29 mouse cellular contexts compared by ENCODE assay signal in the genomic region with DNA sequence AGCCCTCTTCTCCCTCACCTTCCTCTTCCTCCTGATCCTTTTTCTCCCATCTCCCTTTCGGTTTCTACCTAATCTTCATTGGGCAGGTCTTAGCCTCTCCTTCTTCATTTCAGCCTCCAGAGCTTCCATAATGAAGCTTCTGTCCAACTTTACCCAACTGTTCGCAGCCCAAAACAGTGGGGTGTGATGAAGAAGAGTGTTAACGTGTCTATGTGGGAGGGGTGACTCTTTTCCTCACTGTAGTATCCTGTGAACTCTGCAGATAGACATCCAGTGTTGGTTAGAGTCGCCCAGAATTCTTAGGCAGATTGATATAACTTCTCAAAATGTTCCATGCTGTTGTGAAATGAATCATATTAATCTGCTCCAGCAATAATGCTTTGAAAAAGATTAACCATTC.
"Had no signal": no experiment of that assay in that cellular context is flagged by ENCODE, and none has a peak within 500 bp of the region (broad histone marks: within the 10 kb centered on the region; RNA-seq: fewer than 3 reads in every experiment).

No protein-coding gene starts in this region.

- H3K4me2 ChIP-seq: embryonic facial prominence, embryonic 12.5 days; embryonic facial prominence, embryonic 13.5 days; embryonic facial prominence, embryonic 15.5 days; forebrain, embryonic 12.5 days; forebrain, embryonic 13.5 days; forebrain, embryonic 15.5 days had no signal

- H3K36me3 ChIP-seq: embryonic facial prominence, embryonic 10.5 days; embryonic facial prominence, embryonic 12.5 days; embryonic facial prominence, embryonic 13.5 days; embryonic facial prominence, embryonic 15.5 days; forebrain, embryonic 10.5 days; forebrain, embryonic 12.5 days; forebrain, embryonic 15.5 days; heart, embryonic 10.5 days had no signal

- H3K4me3 ChIP-seq: embryonic facial prominence, embryonic 10.5 days; embryonic facial prominence, embryonic 12.5 days; embryonic facial prominence, embryonic 13.5 days; embryonic facial prominence, embryonic 15.5 days; erythroblast, embryonic 14.5 days; forebrain, embryonic 10.5 days; forebrain, embryonic 12.5 days; forebrain, embryonic 13.5 days; forebrain, embryonic 15.5 days; gastrocnemius, adult 2 months; heart, adult 2 months; heart, embryonic 10.5 days had no signal

- H3K27me3 ChIP-seq: embryonic facial prominence, embryonic 12.5 days; embryonic facial prominence, embryonic 13.5 days; embryonic facial prominence, embryonic 15.5 days; forebrain, embryonic 12.5 days; forebrain, embryonic 13.5 days; forebrain, embryonic 15.5 days had no signal

- H3K9me3 ChIP-seq: embryonic facial prominence, embryonic 10.5 days; embryonic facial prominence, embryonic 12.5 days; embryonic facial prominence, embryonic 13.5 days; embryonic facial prominence, embryonic 15.5 days; forebrain, embryonic 10.5 days; forebrain, embryonic 12.5 days; forebrain, embryonic 13.5 days; forebrain, embryonic 15.5 days; heart, embryonic 10.5 days had no signal

- H3K9ac ChIP-seq: embryonic facial prominence, embryonic 12.5 days; embryonic facial prominence, embryonic 13.5 days; embryonic facial prominence, embryonic 15.5 days; forebrain, embryonic 12.5 days; forebrain, embryonic 13.5 days; forebrain, embryonic 15.5 days; forebrain, postnatal 0 days had no signal

- ATAC-seq: forebrain, embryonic 13.5 days; forebrain, embryonic 14.5 days; forebrain, embryonic 15.5 days; forebrain, embryonic 16.5 days; forebrain, postnatal 0 days had no signal

- H3K4me1 ChIP-seq: embryonic facial prominence, embryonic 10.5 days; embryonic facial prominence, embryonic 12.5 days; embryonic facial prominence, embryonic 13.5 days; embryonic facial prominence, embryonic 15.5 days; forebrain, embryonic 12.5 days; forebrain, embryonic 13.5 days; forebrain, embryonic 15.5 days; heart, embryonic 10.5 days had no signal

- DNase-seq: cerebellum, adult 8-10 months; cerebellum, adult 9-10 months; cerebellum, adult 9-11 months; cerebellum, postnatal 10 days; cerebellum, postnatal 14 days; cerebellum, postnatal 25 days; cerebellum, postnatal 36 days; embryo, embryonic 11 days; forebrain, postnatal 0 days; gastrocnemius, adult 2 months; gastrocnemius, postnatal 10 days; gastrocnemius, postnatal 14 days; gastrocnemius, postnatal 25 days; gastrocnemius, postnatal 36 days; heart, adult 11 months; heart, adult 18-20 months; heart, adult 2 months had no signal

- H3K27ac ChIP-seq: embryonic facial prominence, embryonic 10.5 days; embryonic facial prominence, embryonic 12.5 days; embryonic facial prominence, embryonic 13.5 days; embryonic facial prominence, embryonic 15.5 days; forebrain, embryonic 10.5 days; forebrain, embryonic 12.5 days; forebrain, embryonic 13.5 days; forebrain, embryonic 15.5 days; gastrocnemius, adult 2 months; heart, adult 2 months; heart, embryonic 10.5 days had no signal
